In genomic region chr13:41925211-41925610, GRCm38 (mm10) we compare ENCODE assay signal across 17 mouse cellular contexts.
"Had no signal": no experiment of that assay in that cellular context is flagged by ENCODE, and none has a peak within 500 bp of the region (broad histone marks: within the 10 kb centered on the region; RNA-seq: fewer than 3 reads in every experiment).

No protein-coding gene starts in this region.

- DNase-seq: left cerebral cortex, postnatal 4 days; liver; liver, embryonic 13.5 days; liver, postnatal 0 days; lung, adult 18-20 months; lung, adult 2 months; lung, embryonic 14.5 days; lung, postnatal 10 days; lung, postnatal 14 days; lung, postnatal 36 days; lung, postnatal 4 days; midbrain, embryonic 14.5 days had no signal

- ATAC-seq: liver, embryonic 12.5 days; liver, postnatal 0 days; lung, postnatal 0 days; midbrain, embryonic 13.5 days; midbrain, embryonic 15.5 days; midbrain, embryonic 16.5 days had no signal
